Mouse (Mus musculus) heart, embryonic 16.5 days (tissue): Measurements from ENCODE around the gene Phospho1. TPM values are rescaled to one million over a fixed set of nuclear protein-coding genes. Genes with fewer than 3 reads are reported as not detected.

Experiments
- ATAC-seq: fragments of 200-750 bp; cut with Nextera tagmentation; replicated peaks from 2 replicates; pipeline ENCODE4 v1.8.0; 2017; ENCODE audit warnings: moderate number of reproducible peaks; ENCODE audit not compliant: insufficient read depth, low FRiP score; ENCODE audit errors: extremely low read depth
- H3K27ac ChIP-seq: fragments of 300-500 bp; sonication (generic); 2 replicates; pipeline ENCODE4 v1.5.1; 2014; ENCODE audit warnings: mild to moderate bottlenecking, low read length, control low read depth, moderate library complexity
- H3K27me3 ChIP-seq: fragments of 300-500 bp; sonication (generic); 2 replicates; pipeline ENCODE4 v1.6.1; 2014; ENCODE audit warnings: low read length, mixed read lengths; ENCODE audit not compliant: control insufficient read depth, insufficient read depth
- H3K36me3 ChIP-seq: fragments of 300-500 bp; sonication (generic); 2 replicates; pipeline ENCODE4 v1.6.1; 2014; ENCODE audit not compliant: control insufficient read depth, insufficient read depth
- H3K4me1 ChIP-seq: fragments of 300-500 bp; sonication (generic); 2 replicates; pipeline ENCODE4 v1.6.1; 2014; ENCODE audit warnings: low read length, mixed read lengths; ENCODE audit not compliant: control insufficient read depth, insufficient read depth
- H3K4me2 ChIP-seq: fragments of 300-500 bp; sonication (generic); 2 replicates; pipeline ENCODE4 v1.6.1; 2014; ENCODE audit warnings: low read depth, mild to moderate bottlenecking, control low read depth, low read length
- H3K4me3 ChIP-seq: fragments of 300-500 bp; sonication (generic); 2 replicates; pipeline ENCODE4 v1.5.1; 2014; ENCODE audit warnings: mild to moderate bottlenecking, control low read depth, low read length
- H3K9ac ChIP-seq: fragments of 300-500 bp; sonication (generic); 2 replicates; pipeline ENCODE4 v1.6.1; 2014; ENCODE audit warnings: low read length, control low read depth
- H3K9me3 ChIP-seq: fragments of 300-500 bp; sonication (generic); replicated peaks from 2 replicates; pipeline ENCODE4 v1.6.1; 2016; ENCODE audit warnings: low read length; ENCODE audit not compliant: control insufficient read depth
- WGBS: fragments of 180-500 bp; shearing (Covaris S2); extraction: QIAGEN DNeasy Blood & Tissue Kit; methylation state at CpG from one replicate; pipeline ENCODE4 v1.1.7; 2014; 5-methylcytosine and 5-hydroxymethylcytosine counted together
- polyA plus RNA-seq: library from polyadenylated mRNA; unstranded; fragments of >200 nt; fragmentation: Nextera tagmentation; extraction: Ambion mirVana; gene quantifications from 2 replicates; pipeline ENCODE4 v1.2.1, GENCODE M21; 2015

Phospho1 gene
- polyA plus RNA-seq, 1 experiment from 2014 or later, result 3.3 TPM

GRCm38 (mm10) chr11:95828181-95828964 lies 4.1 kb downstream of the Phospho1 start:
- H3K4me3 ChIP-seq, result no peak overlapping the region
- H3K27me3 ChIP-seq, result peaks cover 47% of the 10 kb centered on the region
- no peak overlapping the region for H3K4me2 ChIP-seq
- ATAC-seq, result no peak
- H3K9me3 ChIP-seq, result no peaks in the 10 kb centered on the region
- H3K36me3 ChIP-seq, result no peaks in the 10 kb centered on the region
- no peak overlapping the region for H3K27ac ChIP-seq
- 67% methylated on average over 11 of the region's 11 CpGs for WGBS
- no peak overlapping the region for H3K9ac ChIP-seq
- H3K4me1 ChIP-seq, result peaks cover 35% of the 10 kb centered on the region

GRCm38 (mm10) chr11:95829526-95830050 lies 5.3 kb downstream of the Phospho1 start:
- ATAC-seq, result no peak
- 59% methylated on average over 4 of the region's 4 CpGs for WGBS
- Histone ChIP-seq H3K27ac (no peak overlapping the region), H3K9me3 (no peaks in the 10 kb centered on the region), H3K4me1 (peaks cover 42% of the 10 kb centered on the region), H3K27me3 (peaks cover 49% of the 10 kb centered on the region), H3K36me3 (no peaks in the 10 kb centered on the region), H3K4me3 (no peak overlapping the region), H3K4me2 (no peak overlapping the region; the same call in 1 of the 2 replicates), H3K9ac (no peak overlapping the region; the same call in 1 of the 2 replicates)

DNA sequence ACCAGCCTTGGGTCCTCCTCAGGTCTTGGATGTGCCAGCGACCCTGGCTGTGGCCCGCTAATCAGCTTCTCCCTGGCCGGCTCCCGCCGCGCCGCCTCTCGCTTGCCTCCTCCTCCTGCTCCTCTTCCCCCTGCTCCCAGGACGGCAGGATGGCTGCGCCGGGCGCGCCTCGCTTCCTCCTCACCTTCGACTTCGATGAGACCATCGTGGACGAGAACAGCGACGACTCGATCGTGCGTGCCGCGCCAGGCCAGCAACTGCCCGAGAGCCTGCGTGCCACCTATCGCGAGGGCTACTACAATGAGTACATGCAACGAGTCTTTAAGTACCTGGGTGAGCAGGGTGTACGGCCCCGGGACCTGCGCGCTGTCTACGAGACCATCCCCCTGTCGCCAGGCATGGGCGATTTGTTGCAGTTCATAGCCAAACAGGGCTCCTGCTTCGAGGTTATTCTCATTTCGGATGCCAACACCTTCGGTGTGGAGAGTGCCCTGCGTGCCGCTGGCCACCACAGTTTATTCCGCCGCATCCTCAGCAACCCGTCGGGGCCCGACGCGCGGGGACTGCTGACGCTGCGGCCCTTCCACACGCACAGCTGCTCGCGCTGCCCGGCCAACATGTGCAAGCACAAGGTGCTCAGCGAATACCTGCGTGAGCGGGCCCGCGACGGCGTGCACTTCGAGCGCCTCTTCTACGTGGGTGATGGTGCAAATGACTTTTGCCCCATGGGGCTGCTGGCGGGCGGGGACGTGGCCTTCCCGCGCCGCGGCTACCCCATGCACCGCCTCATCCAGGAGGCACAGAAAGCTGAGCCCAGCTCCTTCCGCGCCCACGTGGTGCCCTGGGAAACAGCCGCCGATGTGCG lies 6.3 kb downstream of the Phospho1 start:
- Histone ChIP-seq H3K27ac (no peak overlapping the region), H3K4me1 (peaks cover 43% of the 10 kb centered on the region), H3K36me3 (no peaks in the 10 kb centered on the region), H3K9ac (peak overlapping the region; percentile 47), H3K4me2 (peak overlapping the region; percentile 63), H3K27me3 (peaks cover 51% of the 10 kb centered on the region), H3K4me3 (peak overlapping the region; percentile 46), H3K9me3 (no peaks in the 10 kb centered on the region)
- ATAC-seq, result no peak
- WGBS, result 9% methylated on average over 75 of the region's 80 CpGs

DNA sequence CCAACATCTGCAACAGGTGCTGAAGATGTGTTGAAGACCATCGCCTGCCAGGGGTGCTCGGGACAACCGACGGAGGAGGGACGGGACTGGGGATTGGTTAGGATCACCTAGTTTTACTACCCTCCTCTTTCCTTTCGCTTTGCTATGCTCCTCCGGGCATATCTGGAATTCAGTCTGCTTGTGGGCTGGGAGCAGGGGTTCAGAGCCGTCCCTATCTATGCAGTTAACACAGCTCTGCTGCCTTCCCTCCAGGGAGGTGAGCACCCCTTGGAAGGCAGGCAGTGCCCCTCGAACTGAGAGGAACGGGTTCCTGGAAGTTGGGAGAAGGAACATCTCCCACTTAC lies 6.9 kb downstream of the Phospho1 start:
- no peaks in the 10 kb centered on the region for H3K9me3 ChIP-seq
- H3K4me3 ChIP-seq, result peak overlapping the region; percentile 46
- peaks cover 51% of the 10 kb centered on the region for H3K27me3 ChIP-seq
- H3K4me2 ChIP-seq, result peak overlapping the region; percentile 63
- H3K4me1 ChIP-seq, result peaks cover 49% of the 10 kb centered on the region
- no peak overlapping the region for H3K27ac ChIP-seq
- peak overlapping the region; percentile 11; the same call in 1 of the 2 replicates for H3K9ac ChIP-seq
- ATAC-seq, result no peak
- no peaks in the 10 kb centered on the region for H3K36me3 ChIP-seq
- 15% methylated on average over 10 of the region's 10 CpGs for WGBS

DNA sequence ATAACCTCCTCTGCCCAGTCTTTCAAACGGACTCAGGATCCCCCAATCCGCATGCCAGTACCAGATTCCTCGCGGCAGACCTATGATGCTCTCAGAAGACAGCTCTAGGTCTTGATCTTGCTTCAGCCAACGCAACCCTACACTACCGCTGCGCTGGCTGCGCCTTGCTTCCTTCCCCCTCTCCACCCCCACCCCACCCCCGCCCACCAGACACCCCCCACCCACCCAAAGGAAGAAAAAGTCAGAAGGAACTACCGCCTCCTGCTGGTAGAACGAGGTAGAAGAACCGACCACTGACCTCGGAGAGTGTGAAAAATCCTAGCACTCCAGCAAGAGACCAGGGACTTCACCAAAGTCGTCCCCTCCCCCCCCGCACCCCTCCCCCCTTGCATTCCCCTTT lies 7.3 kb downstream of the Phospho1 start:
- Histone ChIP-seq H3K4me2 (peak overlapping the region; percentile 63), H3K27me3 (peaks cover 51% of the 10 kb centered on the region), H3K4me1 (peaks cover 51% of the 10 kb centered on the region), H3K36me3 (no peaks in the 10 kb centered on the region), H3K9ac (no peak overlapping the region), H3K27ac (no peak overlapping the region), H3K4me3 (peak overlapping the region; percentile 46), H3K9me3 (no peaks in the 10 kb centered on the region)
- ATAC-seq, result no peak
- WGBS, result 23% methylated on average over 15 of the region's 15 CpGs

DNA sequence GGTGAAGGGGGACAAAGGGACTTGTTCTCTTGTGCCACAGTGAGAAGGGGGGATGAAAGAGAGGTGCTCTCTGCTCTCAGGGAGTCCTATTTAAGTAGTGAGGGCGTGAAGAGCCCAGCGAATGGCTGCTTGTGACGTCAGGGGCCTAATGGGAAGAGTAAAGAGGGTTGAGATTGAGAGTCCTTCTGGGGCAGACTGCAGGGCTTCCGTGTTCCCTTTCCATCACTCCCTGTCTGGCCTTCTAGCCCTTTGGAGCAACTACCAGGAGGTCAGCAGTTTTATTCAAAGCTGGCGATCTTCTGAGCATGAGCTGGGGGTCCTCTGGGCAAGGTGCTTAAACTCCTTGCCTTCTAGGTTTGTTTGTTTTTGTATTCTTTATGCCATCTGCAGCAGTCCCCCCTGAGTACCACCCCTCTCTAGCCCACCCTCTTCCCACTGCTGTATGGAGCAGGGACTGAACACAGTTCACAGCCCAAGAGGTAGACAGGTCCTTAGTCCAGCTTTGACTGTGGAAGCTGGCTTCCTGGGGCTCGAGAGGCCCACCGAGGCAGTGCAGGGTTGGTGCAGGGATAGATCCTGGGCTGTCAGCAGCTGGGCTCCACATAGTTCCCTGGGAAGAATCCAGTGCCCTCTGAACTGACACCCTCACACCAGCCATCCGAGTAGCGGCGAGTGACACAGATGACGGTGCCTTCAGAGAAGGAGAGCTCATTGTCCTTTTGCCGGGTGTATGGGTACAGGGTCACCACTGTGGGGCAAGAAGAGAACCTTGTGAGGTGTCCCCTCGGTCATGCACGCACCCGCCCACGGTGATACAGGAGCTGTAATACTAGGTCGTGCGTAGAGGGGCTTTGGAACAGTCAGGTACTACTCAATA lies 8.1 kb downstream of the Phospho1 start:
- H3K4me3 ChIP-seq, result no peak overlapping the region
- peak overlapping the region; percentile 27 for H3K4me2 ChIP-seq
- H3K9me3 ChIP-seq, result no peaks in the 10 kb centered on the region
- peaks cover 51% of the 10 kb centered on the region for H3K27me3 ChIP-seq
- H3K9ac ChIP-seq, result no peak overlapping the region
- no peaks in the 10 kb centered on the region for H3K36me3 ChIP-seq
- WGBS, result 61% methylated on average over 18 of the region's 18 CpGs
- ATAC-seq, result no peak
- peaks cover 53% of the 10 kb centered on the region for H3K4me1 ChIP-seq
- no peak overlapping the region; the same call in 1 of the 2 replicates for H3K27ac ChIP-seq

GRCm38 (mm10) chr11:95833006-95833570 lies 8.8 kb downstream of the Phospho1 start:
- peaks cover 58% of the 10 kb centered on the region for H3K4me1 ChIP-seq

GRCm38 (mm10) chr11:95833631-95834142 lies 9.4 kb downstream of the Phospho1 start:
- Histone ChIP-seq H3K4me2 (no peak overlapping the region), H3K9me3 (no peaks in the 10 kb centered on the region), H3K27ac (peak overlapping the region; percentile 49; the same call in 1 of the 2 replicates), H3K9ac (peak overlapping the region; percentile 28; the same call in 1 of the 2 replicates), H3K36me3 (no peaks in the 10 kb centered on the region), H3K27me3 (peaks cover 47% of the 10 kb centered on the region), H3K4me3 (no peak overlapping the region), H3K4me1 (peaks cover 62% of the 10 kb centered on the region)
- ATAC-seq, result no peak; the same call in 1 of the 2 replicates
- 18% methylated on average over 18 of the region's 18 CpGs for WGBS

More at GRCm38 (mm10) chr11:95833006-95833570, 8.8 kb downstream of the Phospho1 start:
- Histone ChIP-seq H3K9ac (no peak overlapping the region), H3K4me2 (peak overlapping the region; percentile 27), H3K9me3 (no peaks in the 10 kb centered on the region), H3K27me3 (peaks cover 51% of the 10 kb centered on the region), H3K4me3 (no peak overlapping the region), H3K36me3 (no peaks in the 10 kb centered on the region), H3K27ac (peak overlapping the region; percentile 49; the same call in 1 of the 2 replicates)
- no peak for ATAC-seq
- WGBS, result 38% methylated on average over 8 of the region's 8 CpGs
